9 mouse cellular contexts compared by ENCODE assay signal in genomic region chr2:101172806-101173205, GRCm38 (mm10).
DNase-seq lines count a peak whose midpoint lies in the region; ATAC-seq lines count a peak whose summit lies in the region.
"Had no signal": no experiment of that assay in that cellular context is flagged by ENCODE, and none has a peak within 500 bp of the region (broad histone marks: within the 10 kb centered on the region; RNA-seq: fewer than 3 reads in every experiment).

No protein-coding gene starts in this region.

- no peaks in the 10 kb centered on the region for H3K36me3 ChIP-seq in hindbrain, embryonic 12.5 days
- no peaks in the 10 kb centered on the region for H3K36me3 ChIP-seq in midbrain, embryonic 15.5 days (replicated peaks)
- no peaks in the 10 kb centered on the region for H3K36me3 ChIP-seq in liver, embryonic 12.5 days

- intact Hi-C loops in heart, postnatal 10 days (cut with DNase I): no loop called here

- no peak overlapping the region for H3K4me2 ChIP-seq in hindbrain, embryonic 12.5 days (replicated peaks)
- no peak overlapping the region for H3K4me2 ChIP-seq in midbrain, embryonic 15.5 days
- H3K4me2 ChIP-seq in liver, embryonic 12.5 days: no peak overlapping the region

- no peak overlapping the region for H3K9ac ChIP-seq in hindbrain, embryonic 12.5 days
- no peak overlapping the region for H3K9ac ChIP-seq in midbrain, embryonic 15.5 days
- no peak overlapping the region for H3K9ac ChIP-seq in liver, embryonic 12.5 days

- H3K27me3 ChIP-seq in hindbrain, embryonic 12.5 days: peaks cover 20% of the 10 kb centered on the region
- H3K27me3 ChIP-seq in midbrain, embryonic 15.5 days (replicated peaks): no peaks in the 10 kb centered on the region
- no peaks in the 10 kb centered on the region for H3K27me3 ChIP-seq in liver, embryonic 12.5 days (replicated peaks)

- no peaks in the 10 kb centered on the region for H3K9me3 ChIP-seq in hindbrain, embryonic 12.5 days (replicated peaks)
- H3K9me3 ChIP-seq in midbrain, embryonic 15.5 days: no peaks in the 10 kb centered on the region
- no peaks in the 10 kb centered on the region for H3K9me3 ChIP-seq in liver, embryonic 12.5 days (replicated peaks)

- H3K27ac ChIP-seq in hindbrain, embryonic 12.5 days: no peak overlapping the region
- no peak overlapping the region for H3K27ac ChIP-seq in midbrain, embryonic 15.5 days
- H3K27ac ChIP-seq in liver, embryonic 12.5 days: no peak overlapping the region

- 11% methylated on average over 6 of the region's 6 CpGs for WGBS in hindbrain, embryonic 12.5 days
- 10% methylated on average over 6 of the region's 6 CpGs for WGBS in midbrain, embryonic 15.5 days
- WGBS in liver, embryonic 12.5 days (ENCODE audit: insufficient replicate concordance): 63% methylated on average over 6 of the region's 6 CpGs

- H3K4me1 ChIP-seq in hindbrain, embryonic 12.5 days: peaks cover 4% of the 10 kb centered on the region; the same call in 1 of the 2 replicates
- no peaks in the 10 kb centered on the region for H3K4me1 ChIP-seq in midbrain, embryonic 15.5 days
- H3K4me1 ChIP-seq in liver, embryonic 12.5 days: no peaks in the 10 kb centered on the region

- peak; percentile 16 to 25 for DNase-seq in heart, postnatal 10 days
- no peak for DNase-seq in heart, adult 8-10 months (ENCODE audit: low spot score)
- peak; percentile 83 for DNase-seq in embryo, embryonic 11 days
- no peak for DNase-seq in gastrocnemius, postnatal 4 days (ENCODE audit: low spot score in 2 of 2)
- DNase-seq in adrenal gland, adult 8-10 months: no peak

- no peak overlapping the region for H3K4me3 ChIP-seq in hindbrain, embryonic 12.5 days
- no peak overlapping the region for H3K4me3 ChIP-seq in midbrain, embryonic 15.5 days
- H3K4me3 ChIP-seq in liver, embryonic 12.5 days: no peak overlapping the region
- H3K4me3 ChIP-seq: erythroblast, embryonic 14.5 days had no signal

- peak; percentile 94 for ATAC-seq in hindbrain, embryonic 12.5 days (ENCODE audit: low FRiP score)
- 0 out of 2 replicates have a peak, but pooled peaks have one; percentile 30 for ATAC-seq in midbrain, embryonic 15.5 days (replicated peaks)
- ATAC-seq in liver, embryonic 12.5 days: no peak

Comparison
In these comparisons a context has a peak if more than half of its experiments do, and no peak if none do; other contexts are left out.
1. DNase-seq: peak in heart, postnatal 10 days (2 of 2) and embryo, embryonic 11 days (single experiment); none in heart, adult 8-10 months (single experiment), gastrocnemius, postnatal 4 days (0 of 2) and adrenal gland, adult 8-10 months (single experiment).